Mouse (Mus musculus) hindbrain, embryonic 14.5 days (tissue): ENCODE results near the gene Gpt2. TPM values are rescaled to one million over a fixed set of nuclear protein-coding genes. Genes with fewer than 3 reads are reported as not detected.

Experiments
- ATAC-seq: fragments of 200-750 bp; cut with Nextera tagmentation; 2 replicates; pipeline ENCODE4 v1.8.0; 2017; ENCODE audit warnings: moderate number of reproducible peaks, mild to moderate bottlenecking, moderate TSS enrichment, moderate library complexity; ENCODE audit not compliant: low FRiP score
- DNase-seq: peaks from one replicate; pipeline ENCODE4 v3.0.0-alpha.2; 2015; ENCODE audit warnings: low spot score
- H3K27ac ChIP-seq: fragments of 300-500 bp; sonication (generic); 2 replicates; pipeline ENCODE4 v1.5.1; 2014; ENCODE audit warnings: mild to moderate bottlenecking, moderate library complexity
- H3K27me3 ChIP-seq: fragments of 300-500 bp; sonication (generic); 2 replicates; pipeline ENCODE4 v1.6.1; 2014; ENCODE audit warnings: mild to moderate bottlenecking, low read length, mixed read lengths; ENCODE audit not compliant: control insufficient read depth, insufficient read depth
- H3K36me3 ChIP-seq: fragments of 300-500 bp; sonication (generic); replicated peaks from 2 replicates; pipeline ENCODE4 v1.6.1; 2014; ENCODE audit not compliant: control insufficient read depth, insufficient read depth
- H3K4me1 ChIP-seq: fragments of 300-500 bp; sonication (generic); replicated peaks from 2 replicates; pipeline ENCODE4 v1.6.1; 2014; ENCODE audit warnings: antibody characterized with exemption, low read length, mixed read lengths; ENCODE audit not compliant: control insufficient read depth, insufficient read depth
- H3K4me2 ChIP-seq: fragments of 300-500 bp; sonication (generic); replicated peaks from 2 replicates; pipeline ENCODE4 v1.6.1; 2014; ENCODE audit warnings: mild to moderate bottlenecking, moderate library complexity
- H3K4me3 ChIP-seq: fragments of 300-500 bp; sonication (generic); replicated peaks from 2 replicates; pipeline ENCODE4 v1.5.1; 2014; ENCODE audit warnings: mild to moderate bottlenecking, low read length
- H3K9ac ChIP-seq: fragments of 300-500 bp; sonication (generic); 2 replicates; pipeline ENCODE4 v1.6.1; 2014
- H3K9me3 ChIP-seq: fragments of 300-500 bp; sonication (generic); 2 replicates; pipeline ENCODE4 v1.6.1; 2016; ENCODE audit warnings: low read length; ENCODE audit not compliant: control insufficient read depth
- WGBS: fragments of 180-500 bp; shearing (Covaris S2); extraction: QIAGEN DNeasy Blood & Tissue Kit; methylation state at CpG from one replicate; pipeline ENCODE4 v1.1.7; 2014; 5-methylcytosine and 5-hydroxymethylcytosine counted together
- polyA plus RNA-seq: library from polyadenylated mRNA; unstranded; fragments of >200 nt; fragmentation: Nextera tagmentation; extraction: Ambion mirVana; gene quantifications from 2 replicates; pipeline ENCODE4 v1.2.1, GENCODE M21; 2014

The Gpt2 gene
- polyA plus RNA-seq, 1 experiment from 2014 or later = 56.7 TPM

DNA sequence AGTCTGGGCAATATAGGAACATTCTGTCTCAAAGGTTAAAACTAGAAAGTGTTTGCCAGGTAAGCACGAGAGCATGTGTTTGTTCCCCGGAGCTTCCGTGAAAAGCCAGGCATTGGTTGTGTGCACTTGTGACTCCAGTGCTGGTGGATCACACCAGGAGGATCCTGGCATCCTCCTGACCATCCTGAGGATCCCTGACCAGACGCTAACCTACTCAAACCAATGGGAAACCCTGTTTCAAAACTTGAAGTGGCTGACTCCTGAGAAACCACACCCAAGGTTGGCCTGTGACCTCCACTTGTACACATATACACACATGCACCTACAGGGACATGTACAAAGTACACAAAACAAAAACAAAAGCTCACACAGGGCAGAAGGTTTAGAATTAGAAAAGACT lies 4.4 kb downstream of the Gpt2 start:
- H3K4me2 ChIP-seq = no peak overlapping the region
- H3K27ac ChIP-seq = no peak overlapping the region
- H3K4me1 ChIP-seq = peaks cover 19% of the 10 kb centered on the region
- ATAC-seq (no peak), DNase-seq (no peak)
- H3K9me3 ChIP-seq = no peaks in the 10 kb centered on the region
- H3K27me3 ChIP-seq = no peaks in the 10 kb centered on the region
- 95% methylated on average over 4 of the region's 4 CpGs for WGBS
- no peak overlapping the region for H3K9ac ChIP-seq
- no peak overlapping the region for H3K4me3 ChIP-seq
- H3K36me3 ChIP-seq = peaks cover 14% of the 10 kb centered on the region

GRCm38 (mm10) chr8:85498577-85498976 lies 6.2 kb downstream of the Gpt2 start:
- WGBS = 16% methylated on average over 2 of the region's 2 CpGs
- ATAC-seq = no peak
- DNase-seq = no peak
- no peaks in the 10 kb centered on the region for H3K9me3 ChIP-seq
- H3K4me3 ChIP-seq = no peak overlapping the region
- H3K4me1 ChIP-seq = peaks cover 17% of the 10 kb centered on the region
- H3K4me2 ChIP-seq = no peak overlapping the region
- H3K27ac ChIP-seq = peak overlapping the region; percentile 59; the same call in 1 of the 2 replicates
- no peak overlapping the region for H3K9ac ChIP-seq
- H3K27me3 ChIP-seq = no peaks in the 10 kb centered on the region
- peaks cover 14% of the 10 kb centered on the region for H3K36me3 ChIP-seq

DNA sequence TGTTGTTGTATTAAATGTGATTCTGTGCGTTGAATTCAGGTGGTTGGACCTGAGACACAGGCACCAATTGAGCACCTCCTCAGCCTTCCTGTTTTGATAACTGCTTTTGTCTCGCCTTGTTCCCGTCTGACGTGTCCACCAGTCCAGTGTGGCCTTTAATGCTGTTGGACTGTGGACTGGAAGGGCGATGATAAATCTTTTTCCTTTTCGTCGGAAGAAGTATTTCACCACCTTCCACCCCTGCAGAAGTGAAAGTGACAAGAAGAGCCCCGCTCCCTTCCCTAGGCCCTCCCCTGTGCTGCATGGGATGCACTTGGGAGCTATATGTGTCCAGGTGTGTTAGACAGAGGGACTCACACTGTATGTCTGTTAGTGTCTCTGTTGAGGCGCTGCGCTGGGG lies 8.1 kb downstream of the Gpt2 start:
- WGBS = 86% methylated on average over 10 of the region's 10 CpGs
- Histone ChIP-seq H3K4me3 (no peak overlapping the region), H3K4me2 (no peak overlapping the region), H3K27me3 (no peaks in the 10 kb centered on the region), H3K4me1 (peaks cover 9% of the 10 kb centered on the region; the same call in 1 of the 2 replicates), H3K9me3 (no peaks in the 10 kb centered on the region), H3K27ac (peak overlapping the region; percentile 72), H3K36me3 (peaks cover 28% of the 10 kb centered on the region), H3K9ac (no peak overlapping the region)
- DNase-seq (no peak), ATAC-seq (no peak)

- Histone ChIP-seq H3K9me3 (no peaks in the 10 kb centered on the region), H3K27ac (peak overlapping the region; percentile 77), H3K9ac (no peak overlapping the region), H3K4me2 (no peak overlapping the region), H3K36me3 (peaks cover 35% of the 10 kb centered on the region), H3K4me3 (no peak overlapping the region), H3K4me1 (peaks cover 9% of the 10 kb centered on the region; the same call in 1 of the 2 replicates), H3K27me3 (no peaks in the 10 kb centered on the region)
- peak; percentile 45 for DNase-seq
- 63% methylated on average over 11 of the region's 11 CpGs for WGBS
- ATAC-seq = peak; percentile 92
Measured at GRCm38 (mm10) chr8:85500955-85501685, 8.7 kb downstream of the Gpt2 start.

DNA sequence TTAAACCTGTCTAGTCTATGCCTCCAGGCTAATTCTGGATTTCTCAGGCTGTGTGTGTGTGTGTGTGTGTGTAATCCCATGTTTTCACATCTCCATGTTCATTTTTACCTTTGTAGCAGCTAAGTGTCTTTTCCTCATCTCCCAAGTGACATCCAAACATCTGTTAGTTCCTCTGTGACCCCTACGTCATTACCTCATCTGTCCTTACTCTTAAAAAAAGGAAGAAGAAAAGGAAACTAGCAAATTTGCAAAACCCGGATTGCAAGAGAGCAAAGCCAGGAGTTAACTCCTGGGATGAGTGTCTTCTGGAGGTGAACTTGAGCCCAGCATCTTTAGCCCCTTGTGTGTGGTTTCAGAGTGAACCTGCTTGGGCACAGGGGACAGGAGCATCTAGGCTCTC lies 10.0 kb downstream of the Gpt2 start:
- ATAC-seq (no peak), DNase-seq (no peak)
- 75% methylated on average over 2 of the region's 2 CpGs for WGBS
- Histone ChIP-seq H3K4me3 (no peak overlapping the region), H3K9me3 (no peaks in the 10 kb centered on the region), H3K27ac (peak overlapping the region; percentile 77), H3K27me3 (no peaks in the 10 kb centered on the region), H3K4me2 (no peak overlapping the region), H3K9ac (no peak overlapping the region), H3K4me1 (peaks cover 9% of the 10 kb centered on the region; the same call in 1 of the 2 replicates), H3K36me3 (peaks cover 35% of the 10 kb centered on the region)

- Histone ChIP-seq H3K27ac (no peak overlapping the region), H3K36me3 (peaks cover 40% of the 10 kb centered on the region), H3K4me3 (no peak overlapping the region), H3K9ac (no peak overlapping the region), H3K27me3 (no peaks in the 10 kb centered on the region), H3K4me2 (no peak overlapping the region), H3K4me1 (peaks cover 9% of the 10 kb centered on the region; the same call in 1 of the 2 replicates), H3K9me3 (no peaks in the 10 kb centered on the region)
- DNase-seq (no peak), ATAC-seq (no peak)
- 69% methylated on average over 3 of the region's 3 CpGs for WGBS
Measured at GRCm38 (mm10) chr8:85503065-85503464, 10.7 kb downstream of the Gpt2 start.

- Histone ChIP-seq H3K27ac (no peak overlapping the region), H3K4me3 (no peak overlapping the region), H3K9ac (no peak overlapping the region), H3K4me2 (no peak overlapping the region), H3K4me1 (peaks cover 5% of the 10 kb centered on the region; the same call in 1 of the 2 replicates), H3K27me3 (no peaks in the 10 kb centered on the region), H3K36me3 (peaks cover 53% of the 10 kb centered on the region), H3K9me3 (no peaks in the 10 kb centered on the region)
- ATAC-seq (no peak), DNase-seq (no peak)
- WGBS = 85% methylated on average over 6 of the region's 6 CpGs
Measured at GRCm38 (mm10) chr8:85504704-85505103, 12.3 kb downstream of the Gpt2 start.

DNA sequence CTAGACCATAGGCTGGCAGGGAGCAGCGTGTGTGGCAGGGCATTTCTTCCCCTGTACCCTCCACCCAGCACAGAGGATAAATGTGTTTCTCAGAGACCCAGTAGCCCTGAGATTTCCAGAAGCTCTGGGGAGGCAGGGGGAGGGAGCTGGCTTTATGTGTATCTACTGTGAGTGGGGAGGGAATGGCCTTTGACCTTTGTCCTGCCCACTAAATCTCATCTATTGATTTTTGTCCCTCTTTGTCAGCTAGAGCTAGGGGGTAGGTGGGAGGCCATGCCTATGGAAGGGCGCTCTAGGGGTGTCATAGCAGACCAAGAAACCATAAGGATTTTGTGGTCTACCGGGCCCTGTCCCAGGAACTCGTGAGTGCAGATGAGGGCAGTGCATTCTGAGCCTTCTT lies 14.2 kb downstream of the Gpt2 start:
- no peak for DNase-seq
- Histone ChIP-seq H3K4me1 (peaks cover 5% of the 10 kb centered on the region; the same call in 1 of the 2 replicates), H3K4me3 (no peak overlapping the region), H3K27ac (no peak overlapping the region), H3K27me3 (no peaks in the 10 kb centered on the region), H3K9me3 (no peaks in the 10 kb centered on the region), H3K4me2 (no peak overlapping the region), H3K9ac (no peak overlapping the region), H3K36me3 (peaks cover 65% of the 10 kb centered on the region)
- ATAC-seq = no peak
- WGBS = 77% methylated on average over 4 of the region's 4 CpGs

- H3K4me3 ChIP-seq = no peak overlapping the region
- no peak for DNase-seq
- no peak overlapping the region for H3K4me2 ChIP-seq
- ATAC-seq = no peak
- peaks cover 86% of the 10 kb centered on the region for H3K36me3 ChIP-seq
- WGBS = 82% methylated on average over 4 of the region's 4 CpGs
- H3K27ac ChIP-seq = no peak overlapping the region
- H3K27me3 ChIP-seq = no peaks in the 10 kb centered on the region
- H3K9me3 ChIP-seq = no peaks in the 10 kb centered on the region
- no peaks in the 10 kb centered on the region for H3K4me1 ChIP-seq
- no peak overlapping the region for H3K9ac ChIP-seq
Measured at GRCm38 (mm10) chr8:85508661-85509060, 16.3 kb downstream of the Gpt2 start.
